Mouse (Mus musculus) gastrocnemius, adult 2 months (tissue): ENCODE data around the gene Cdh13. TPM values are rescaled to one million over a fixed set of nuclear protein-coding genes. Genes with fewer than 3 reads are reported as not detected.

Experiments used
- DNase-seq: peaks from one replicate; pipeline ENCODE4 v3.0.0; 2022
- H3K27ac ChIP-seq: fragments of 200-600 bp; 2 replicates; pipeline ENCODE4 v1.8.1; 2022; ENCODE audit warnings: mild to moderate bottlenecking
- H3K4me3 ChIP-seq: fragments of 200-600 bp; 2 replicates; pipeline ENCODE4 v1.8.1; 2022; ENCODE audit warnings: mild to moderate bottlenecking, moderate library complexity
- CTCF ChIP-seq: fragments of 200-600 bp; IDR thresholded peaks from 2 replicates; pipeline ENCODE4 v1.8.1; 2022; ENCODE audit warnings: antibody characterized with exemption, mild to moderate bottlenecking, moderate library complexity
- intact Hi-C: fragments of 180-260 bp; cut with DNase I; formaldehyde crosslinking; loops from one replicate; pipeline ENCODE4 v1.15.1; 2025
- total RNA-seq, 2 experiments: library from RNA; stranded (reverse); gene quantifications; 2 replicates each; pipeline ENCODE4 v1.2.3; 2021

Gene Cdh13
- total RNA-seq, 2 experiments from 2014 or later, result 88.3 to 104 TPM

GRCm38 (mm10) chr8:118635296-118636060, 351.9 kb downstream of the Cdh13 start:
- Histone ChIP-seq H3K27ac (no peak overlapping the region), H3K4me3 (no peak overlapping the region)
- intact Hi-C loops, result no loop called here
- DNase-seq, result no peak
- no peak for TF ChIP-seq CTCF

GRCm38 (mm10) chr8:118639606-118640005, 356.1 kb downstream of the Cdh13 start:
- Histone ChIP-seq H3K27ac (no peak overlapping the region), H3K4me3 (no peak overlapping the region)
- no peak for TF ChIP-seq CTCF
- DNase-seq, result peak; percentile 40
- intact Hi-C loops, result no loop called here

GRCm38 (mm10) chr8:118641799-118642198, 358.3 kb downstream of the Cdh13 start:
- H3K4me3 ChIP-seq, result no peak overlapping the region
- intact Hi-C loops, result no loop called here
- no peak overlapping the region for H3K27ac ChIP-seq
- TF ChIP-seq CTCF, result no peak
- no peak for DNase-seq

- no peak overlapping the region for H3K4me3 ChIP-seq
- no peak for TF ChIP-seq CTCF
- intact Hi-C loops, result no loop called here
- H3K27ac ChIP-seq, result no peak overlapping the region
- DNase-seq, result no peak
Measured at GRCm38 (mm10) chr8:118648801-118649537, 365.4 kb downstream of the Cdh13 start.

- intact Hi-C loops, result no loop called here
- no peak overlapping the region for H3K27ac ChIP-seq
- no peak overlapping the region for H3K4me3 ChIP-seq
- TF ChIP-seq CTCF, result no peak
- no peak for DNase-seq
Measured at GRCm38 (mm10) chr8:118649981-118650380, 366.4 kb downstream of the Cdh13 start.

- TF ChIP-seq CTCF, result no peak
- intact Hi-C loops, result no loop called here
- Histone ChIP-seq H3K27ac (no peak overlapping the region), H3K4me3 (no peak overlapping the region)
- no peak for DNase-seq
Measured at GRCm38 (mm10) chr8:118662001-118662829, 378.7 kb downstream of the Cdh13 start.

GRCm38 (mm10) chr8:118665081-118665480, 381.5 kb downstream of the Cdh13 start:
- Histone ChIP-seq H3K27ac (no peak overlapping the region), H3K4me3 (no peak overlapping the region)
- DNase-seq, result no peak
- intact Hi-C loops, result no loop called here
- TF ChIP-seq CTCF, result no peak

- DNase-seq, result no peak
- TF ChIP-seq CTCF, result no peak
- no peak overlapping the region for H3K27ac ChIP-seq
- intact Hi-C loops, result no loop called here
- no peak overlapping the region for H3K4me3 ChIP-seq
Measured at GRCm38 (mm10) chr8:118667736-118668135, 384.2 kb downstream of the Cdh13 start.

- TF ChIP-seq CTCF, result no peak
- intact Hi-C loops, result no loop called here
- DNase-seq, result no peak
- no peak overlapping the region for H3K4me3 ChIP-seq
- H3K27ac ChIP-seq, result no peak overlapping the region
Measured at GRCm38 (mm10) chr8:118676233-118676632, 392.7 kb downstream of the Cdh13 start.

GRCm38 (mm10) chr8:118679347-118679746, 395.8 kb downstream of the Cdh13 start:
- DNase-seq, result no peak
- TF ChIP-seq CTCF, result no peak
- intact Hi-C loops, result no loop called here
- Histone ChIP-seq H3K4me3 (no peak overlapping the region), H3K27ac (no peak overlapping the region)

- Histone ChIP-seq H3K27ac (no peak overlapping the region), H3K4me3 (no peak overlapping the region)
- DNase-seq, result no peak
- intact Hi-C loops, result no loop called here
- no peak for TF ChIP-seq CTCF
Measured at GRCm38 (mm10) chr8:118683386-118683785, 399.9 kb downstream of the Cdh13 start.

- intact Hi-C loops, result no loop called here
- H3K4me3 ChIP-seq, result no peak overlapping the region
- peak; percentile 9; the same call in 1 of the 2 replicates for TF ChIP-seq CTCF
- H3K27ac ChIP-seq, result no peak overlapping the region
- DNase-seq, result no peak
Measured at GRCm38 (mm10) chr8:118685863-118686262, 402.3 kb downstream of the Cdh13 start.

- no peak for TF ChIP-seq CTCF
- no peak overlapping the region for H3K4me3 ChIP-seq
- intact Hi-C loops, result no loop called here
- no peak for DNase-seq
- H3K27ac ChIP-seq, result no peak overlapping the region
Measured at GRCm38 (mm10) chr8:118689849-118690248, 406.3 kb downstream of the Cdh13 start.
